Mouse (Mus musculus) CH12.LX (cell line): ENCODE data around the gene Zfp61.

ENCODE experiments used
- CTCF ChIP-seq, 2 experiments: IDR thresholded peaks in 1 of 2; conservative IDR thresholded peaks in 1 of 2; 2 replicates each; pipeline ENCODE4 v1.5.1; 2011 to 2012; ENCODE audit warnings: low read depth in 2 of 2, low read length in 2 of 2, improper control_type of control experiment in 1 of 2, inconsistent platforms in 1 of 2, mild to moderate bottlenecking in 1 of 2, moderate library complexity in 1 of 2
- EP300 ChIP-seq: IDR thresholded peaks from 2 replicates; pipeline ENCODE4 v1.6.1; 2011; ENCODE audit warnings: low read length, improper control_type of control experiment
- HCFC1 ChIP-seq: IDR thresholded peaks from 2 replicates; pipeline ENCODE4 v1.6.1; 2012; ENCODE audit warnings: low read depth, mild to moderate bottlenecking, inconsistent platforms, low read length, improper control_type of control experiment
- MAZ ChIP-seq: IDR thresholded peaks from 2 replicates; pipeline ENCODE4 v1.6.1; 2012; ENCODE audit warnings: low read depth, mild to moderate bottlenecking, inconsistent platforms, low read length, improper control_type of control experiment, moderate library complexity
- POLR2A ChIP-seq: IDR thresholded peaks from 2 replicates; pipeline ENCODE4 v1.6.1; 2011; ENCODE audit warnings: low read depth, mild to moderate bottlenecking, improper control_type of control experiment, low read length
- RAD21 ChIP-seq: IDR thresholded peaks from 2 replicates; pipeline ENCODE4 v1.6.1; 2011; ENCODE audit warnings: low read depth, mild to moderate bottlenecking, low read length, improper control_type of control experiment, moderate library complexity
- RCOR1 ChIP-seq: conservative IDR thresholded peaks from 2 replicates; pipeline ENCODE4 v1.6.1; 2012; ENCODE audit warnings: low read depth, mild to moderate bottlenecking, inconsistent platforms, low read length, improper control_type of control experiment
- SIN3A ChIP-seq: IDR thresholded peaks from 2 replicates; pipeline ENCODE4 v1.6.1; 2012; ENCODE audit warnings: low read length, improper control_type of control experiment, inconsistent platforms
- TCF12 ChIP-seq: IDR thresholded peaks from 2 replicates; pipeline ENCODE4 v1.6.1; 2014; ENCODE audit warnings: low read depth, mild to moderate bottlenecking, inconsistent platforms, low read length, improper control_type of control experiment
- ZC3H11A ChIP-seq: IDR thresholded peaks from 2 replicates; pipeline ENCODE4 v1.6.1; 2012; ENCODE audit warnings: low read depth, mild to moderate bottlenecking, inconsistent platforms, low read length, improper control_type of control experiment
- ZKSCAN1 ChIP-seq: IDR thresholded peaks from 2 replicates; pipeline ENCODE4 v1.6.1; 2012; ENCODE audit warnings: low read depth, inconsistent platforms, low read length, improper control_type of control experiment, borderline replicate concordance

GRCm38 (mm10) chr7:24318942-24319341 is 17.9 kb upstream of the Zfp61 start:
- TF ChIP-seq CTCF (conservative IDR thresholded peaks at IDR 0.05 in 1 of 2, IDR thresholded peaks at IDR 0.05 in 1 of 2; ENCODE audit: low read depth in 2 of 2, low read length in 2 of 2), result no peak
- TF ChIP-seq POLR2A, result no peak
- no peak for TF ChIP-seq SIN3A
- TF ChIP-seq RAD21, result no peak
- TF ChIP-seq ZC3H11A, result no peak
- TF ChIP-seq MAZ, result no peak
- no peak for TF ChIP-seq EP300
- no peak for TF ChIP-seq RCOR1
- no peak for TF ChIP-seq TCF12
- TF ChIP-seq HCFC1, result no peak
- no peak for TF ChIP-seq ZKSCAN1
